Mouse (Mus musculus): ENCODE measurements around the gene Pdlim4.

DNA sequence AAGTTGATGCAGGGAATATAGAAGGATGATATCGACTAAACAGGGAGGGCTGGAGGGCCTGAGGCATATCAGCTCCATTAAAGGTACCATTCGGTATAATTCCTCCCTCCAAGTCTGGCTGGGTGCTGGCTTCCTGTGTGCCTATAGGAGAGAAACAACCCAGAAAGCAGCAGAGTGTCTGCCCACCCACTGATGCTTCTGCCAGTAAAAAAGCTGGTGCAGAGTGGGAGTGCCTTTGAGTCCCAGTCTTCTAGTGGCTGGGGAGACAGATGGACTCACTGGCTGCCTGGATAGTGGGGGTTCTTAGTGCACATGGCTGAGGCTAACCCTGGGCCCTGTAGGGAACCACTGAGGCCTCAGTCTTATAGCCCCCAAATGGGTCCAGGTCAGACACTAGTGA, 18.6 kb downstream of the Pdlim4 start:
- TF ChIP-seq CTCF (IDR thresholded peaks at IDR 0.05; ENCODE audit: borderline replicate concordance, insufficient read depth, low read length), result no peak
- TF ChIP-seq POLR2A (IDR thresholded peaks at IDR 0.05; ENCODE audit: low read depth, low read length), result no peak
